Mouse (Mus musculus): ENCODE measurements around the gene Lrrc10b. TPM values are rescaled to one million over a fixed set of nuclear protein-coding genes. Genes with fewer than 3 reads are reported as not detected.

Lrrc10b gene
- polyA plus RNA-seq, 1 experiment = 5.9 TPM

GRCm38 (mm10) chr19:10448275-10448674 is 9.0 kb downstream of the Lrrc10b start:
- Histone ChIP-seq H3K27ac (ENCODE audit: insufficient read depth, low read depth, low read length) (no peak overlapping the region), H3K27me3 (ENCODE audit: control insufficient read depth, insufficient read depth, low read length) (no peaks in the 10 kb centered on the region), H3K4me1 (ENCODE audit: control insufficient read depth, insufficient read depth, insufficient read length, low read length) (no peaks in the 10 kb centered on the region), H3K4me3 (ENCODE audit: low read depth, low read length) (no peak overlapping the region), H3K36me3 (ENCODE audit: control insufficient read depth, insufficient read depth, low read length) (no peaks in the 10 kb centered on the region)
- TF ChIP-seq CTCF (IDR thresholded peaks at IDR 0.05; ENCODE audit: extremely low read depth, insufficient read length, insufficient replicate concordance, low read depth, low read length) (no peak), POLR2A (IDR thresholded peaks at IDR 0.05; ENCODE audit: low read depth, low read length) (no peak)
- 88% methylated on average over 7 of the region's 7 CpGs for WGBS

GRCm38 (mm10) chr19:10444685-10445369 is 12.4 kb downstream of the Lrrc10b start:
- Histone ChIP-seq H3K4me1 (ENCODE audit: control insufficient read depth, insufficient read depth, insufficient read length, low read length) (no peaks in the 10 kb centered on the region), H3K27ac (ENCODE audit: insufficient read depth, low read depth, low read length) (no peak overlapping the region), H3K27me3 (ENCODE audit: control insufficient read depth, insufficient read depth, low read length) (no peaks in the 10 kb centered on the region), H3K36me3 (ENCODE audit: control insufficient read depth, insufficient read depth, low read length) (no peaks in the 10 kb centered on the region), H3K4me3 (ENCODE audit: low read depth, low read length) (no peak overlapping the region)
- WGBS = 88% methylated on average over 15 of the region's 15 CpGs
- TF ChIP-seq CTCF (IDR thresholded peaks at IDR 0.05; ENCODE audit: extremely low read depth, insufficient read length, insufficient replicate concordance, low read depth, low read length) (no peak), POLR2A (IDR thresholded peaks at IDR 0.05; ENCODE audit: low read depth, low read length) (no peak)

DNA sequence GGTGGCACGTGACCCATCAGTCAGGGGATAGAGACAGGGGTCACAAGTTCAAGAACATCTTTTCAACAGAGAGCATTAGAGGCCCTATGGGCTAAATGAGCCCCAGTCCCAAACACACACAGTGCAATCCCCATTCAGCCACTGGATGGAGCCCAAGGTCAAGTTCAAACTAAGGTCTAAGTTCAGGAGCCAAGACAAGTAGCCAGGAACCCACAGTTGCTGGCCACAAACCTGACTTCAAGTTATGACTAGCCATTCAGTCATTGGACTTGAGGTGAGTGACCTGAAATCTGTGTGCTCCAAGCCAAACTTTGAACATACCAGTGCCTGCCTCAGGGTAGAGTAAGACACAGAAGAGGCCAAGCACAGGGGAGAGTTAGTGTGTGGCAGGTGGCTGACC is 19.8 kb downstream of the Lrrc10b start:
- no peaks in the 10 kb centered on the region for H3K27me3 ChIP-seq (ENCODE audit: control insufficient read depth, insufficient read depth, low read length)
- no peak overlapping the region for H3K27ac ChIP-seq (ENCODE audit: insufficient read depth, low read depth, low read length)
- TF ChIP-seq CTCF (IDR thresholded peaks at IDR 0.05; ENCODE audit: extremely low read depth, insufficient read length, insufficient replicate concordance, low read depth, low read length) (peak; percentile 29; the same call in 1 of the 2 replicates), POLR2A (IDR thresholded peaks at IDR 0.05; ENCODE audit: low read depth, low read length) (no peak)
- H3K4me1 ChIP-seq (ENCODE audit: control insufficient read depth, insufficient read depth, insufficient read length, low read length) = no peaks in the 10 kb centered on the region
- WGBS = 38% methylated on average over 1 of the region's 1 CpGs
- no peaks in the 10 kb centered on the region for H3K36me3 ChIP-seq (ENCODE audit: control insufficient read depth, insufficient read depth, low read length)
- no peak overlapping the region for H3K4me3 ChIP-seq (ENCODE audit: low read depth, low read length)

DNA sequence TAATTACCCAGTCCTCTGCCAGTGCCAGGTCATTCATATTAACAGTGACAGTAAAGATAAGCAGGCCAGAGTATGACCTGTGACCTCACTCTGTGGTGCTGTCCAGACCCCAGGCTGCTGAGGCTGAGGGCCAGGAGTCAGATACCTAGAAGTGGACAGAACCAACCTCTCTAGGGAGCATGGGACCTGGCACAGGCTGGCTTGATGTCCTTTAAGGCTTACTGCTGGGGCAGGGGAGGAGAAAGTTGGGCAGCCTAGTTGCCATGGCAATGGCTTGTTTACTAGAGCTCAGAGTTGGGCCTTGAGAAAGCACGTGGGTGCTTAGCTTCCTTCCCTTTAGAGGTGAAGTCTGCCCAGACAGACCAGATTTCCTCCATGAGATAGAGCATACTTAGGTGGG is 20.5 kb downstream of the Lrrc10b start:
- Histone ChIP-seq H3K36me3 (ENCODE audit: control insufficient read depth, insufficient read depth, low read length) (no peaks in the 10 kb centered on the region), H3K27ac (ENCODE audit: insufficient read depth, low read depth, low read length) (no peak overlapping the region), H3K4me3 (ENCODE audit: low read depth, low read length) (no peak overlapping the region), H3K27me3 (ENCODE audit: control insufficient read depth, insufficient read depth, low read length) (no peaks in the 10 kb centered on the region), H3K4me1 (ENCODE audit: control insufficient read depth, insufficient read depth, insufficient read length, low read length) (no peaks in the 10 kb centered on the region)
- WGBS = 12% methylated on average over 1 of the region's 1 CpGs
- TF ChIP-seq CTCF (IDR thresholded peaks at IDR 0.05; ENCODE audit: extremely low read depth, insufficient read length, insufficient replicate concordance, low read depth, low read length) (no peak), POLR2A (IDR thresholded peaks at IDR 0.05; ENCODE audit: low read depth, low read length) (no peak)

DNA sequence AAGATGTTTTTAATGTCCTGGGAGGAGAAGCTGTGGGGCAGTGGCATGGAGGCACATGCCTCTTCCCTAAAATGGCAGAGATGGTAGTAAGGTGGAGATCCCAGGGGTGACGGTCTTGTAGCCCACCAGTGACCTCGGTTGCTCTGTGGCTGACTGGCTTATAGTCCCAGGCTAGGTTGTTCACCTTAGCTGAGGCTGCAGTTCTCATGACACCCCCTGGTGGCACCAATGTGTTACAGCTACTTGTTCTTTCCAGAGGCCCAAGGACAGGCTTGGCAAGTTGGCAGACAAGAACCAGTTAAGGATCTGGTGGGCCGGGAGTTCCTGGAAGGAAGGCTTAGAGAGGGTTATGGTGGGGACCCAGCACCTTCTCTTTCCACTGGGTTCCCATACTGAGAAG is 21.4 kb downstream of the Lrrc10b start:
- 18% methylated on average over 3 of the region's 3 CpGs for WGBS
- no peaks in the 10 kb centered on the region for H3K36me3 ChIP-seq (ENCODE audit: control insufficient read depth, insufficient read depth, low read length)
- no peak overlapping the region for H3K4me3 ChIP-seq (ENCODE audit: low read depth, low read length)
- H3K4me1 ChIP-seq (ENCODE audit: control insufficient read depth, insufficient read depth, insufficient read length, low read length) = no peaks in the 10 kb centered on the region
- H3K27me3 ChIP-seq (ENCODE audit: control insufficient read depth, insufficient read depth, low read length) = no peaks in the 10 kb centered on the region
- no peak for TF ChIP-seq POLR2A (IDR thresholded peaks at IDR 0.05; ENCODE audit: low read depth, low read length)
- TF ChIP-seq CTCF (IDR thresholded peaks at IDR 0.05; ENCODE audit: extremely low read depth, insufficient read length, insufficient replicate concordance, low read depth, low read length) = peak; percentile 76; the same call in 1 of the 2 replicates
- H3K27ac ChIP-seq (ENCODE audit: insufficient read depth, low read depth, low read length) = no peak overlapping the region

- Histone ChIP-seq H3K36me3 (ENCODE audit: control insufficient read depth, insufficient read depth, low read length) (no peaks in the 10 kb centered on the region), H3K27me3 (ENCODE audit: control insufficient read depth, insufficient read depth, low read length) (no peaks in the 10 kb centered on the region), H3K27ac (ENCODE audit: insufficient read depth, low read depth, low read length) (no peak overlapping the region), H3K4me3 (ENCODE audit: low read depth, low read length) (no peak overlapping the region), H3K4me1 (ENCODE audit: control insufficient read depth, insufficient read depth, insufficient read length, low read length) (no peaks in the 10 kb centered on the region)
- WGBS = 24% methylated on average over 6 of the region's 6 CpGs
- TF ChIP-seq POLR2A (IDR thresholded peaks at IDR 0.05; ENCODE audit: low read depth, low read length) (0 out of 2 replicates have a peak, but pooled peaks have one; percentile 11), CTCF (IDR thresholded peaks at IDR 0.05; ENCODE audit: extremely low read depth, insufficient read length, insufficient replicate concordance, low read depth, low read length) (no peak)
Observed at GRCm38 (mm10) chr19:10434927-10435326, 22.3 kb downstream of the Lrrc10b start.

DNA sequence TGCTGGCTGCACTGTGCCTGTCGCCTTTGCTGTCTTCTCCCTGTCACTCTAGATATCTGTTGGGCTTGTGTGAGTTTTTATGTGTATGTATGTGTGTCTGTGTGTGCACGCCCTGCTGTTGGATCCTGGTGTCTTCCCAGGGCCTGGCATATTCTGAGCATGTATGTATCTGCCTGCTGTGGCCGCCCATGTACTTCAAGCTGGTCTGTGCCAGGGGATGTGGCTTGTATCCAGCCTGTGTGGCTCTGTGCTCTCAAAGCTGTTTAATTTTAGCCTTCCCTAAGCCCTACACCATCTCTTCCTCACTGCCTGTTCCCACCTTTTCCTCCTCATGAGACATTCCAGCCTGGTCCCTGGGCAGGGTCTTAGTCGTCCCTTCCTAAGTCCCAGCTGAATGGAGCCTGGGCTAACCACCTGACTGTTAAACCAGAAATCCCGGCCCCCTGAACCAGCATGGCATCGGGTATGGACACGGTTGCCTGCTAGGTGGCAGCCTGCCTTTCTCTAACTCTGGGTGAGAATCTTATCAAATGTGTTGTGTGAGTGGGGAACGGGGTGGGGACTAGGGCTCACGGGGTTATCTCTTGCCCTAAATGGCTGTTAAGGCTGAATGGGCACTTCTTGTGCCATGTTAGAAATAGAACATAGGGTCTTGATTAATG is 23.3 kb downstream of the Lrrc10b start:
- WGBS = 57% methylated on average over 9 of the region's 9 CpGs
- H3K27me3 ChIP-seq (ENCODE audit: control insufficient read depth, insufficient read depth, low read length) = no peaks in the 10 kb centered on the region
- no peaks in the 10 kb centered on the region for H3K4me1 ChIP-seq (ENCODE audit: control insufficient read depth, insufficient read depth, insufficient read length, low read length)
- no peak overlapping the region for H3K4me3 ChIP-seq (ENCODE audit: low read depth, low read length)
- TF ChIP-seq CTCF (IDR thresholded peaks at IDR 0.05; ENCODE audit: extremely low read depth, insufficient read length, insufficient replicate concordance, low read depth, low read length) (no peak), POLR2A (IDR thresholded peaks at IDR 0.05; ENCODE audit: low read depth, low read length) (no peak)
- H3K36me3 ChIP-seq (ENCODE audit: control insufficient read depth, insufficient read depth, low read length) = no peaks in the 10 kb centered on the region
- no peak overlapping the region for H3K27ac ChIP-seq (ENCODE audit: insufficient read depth, low read depth, low read length)
